Mouse (Mus musculus) olfactory bulb, adult 2 months (tissue): ENCODE results near the gene Umps. TPM values are rescaled to one million over a fixed set of nuclear protein-coding genes. Genes with fewer than 3 reads are reported as not detected.

Source experiments
- H3K27ac ChIP-seq: fragments of 200-500 bp; 2 replicates; pipeline ENCODE4 v1.5.1; 2012; ENCODE audit warnings: low read depth, low read length; ENCODE audit not compliant: insufficient read depth
- H3K4me1 ChIP-seq: fragments of 200-500 bp; 2 replicates; pipeline ENCODE4 v1.6.1; 2012; ENCODE audit warnings: low read length; ENCODE audit not compliant: control insufficient read depth, insufficient read depth
- H3K4me3 ChIP-seq: fragments of 200-500 bp; 2 replicates; pipeline ENCODE4 v1.5.1; 2012; ENCODE audit warnings: mild to moderate bottlenecking, low read depth, low read length, moderate library complexity; ENCODE audit not compliant: insufficient read depth
- CTCF ChIP-seq: fragments of 200-500 bp; IDR thresholded peaks from 2 replicates; pipeline ENCODE4 v1.5.1; 2012; ENCODE audit warnings: low read depth, mild to moderate bottlenecking, low read length, moderate library complexity; ENCODE audit not compliant: insufficient read depth
- POLR2A ChIP-seq: fragments of 200-500 bp; IDR thresholded peaks from 2 replicates; pipeline ENCODE4 v1.6.1; 2012; ENCODE audit warnings: mild to moderate bottlenecking, low read depth, low read length, moderate library complexity; ENCODE audit not compliant: insufficient read depth
- WGBS: fragments of 180-500 bp; shearing (Covaris S2); methylation state at CpG from one replicate; pipeline ENCODE4 v1.1.7; 2018; 5-methylcytosine and 5-hydroxymethylcytosine counted together
- polyA plus RNA-seq: library from polyadenylated mRNA; stranded (reverse); fragments of >200 nt; gene quantifications from 2 replicates; pipeline ENCODE4 v1.2.4, GENCODE M21; 2012; ENCODE audit warnings: low replicate concordance; ENCODE audit not compliant: missing spikeins, insufficient read depth, insufficient read length

The Umps gene
- polyA plus RNA-seq = not detected in 2 replicates

GRCm38 (mm10) chr16:33966538-33967282 lies at the start of gene Umps:
TSS of gene Umps (minus strand) at chr16:33967038.
- H3K4me3 ChIP-seq = peak within 1 kb of the TSS; percentile 99
- peaks cover 2% of the 10 kb centered on the region; the same call in 1 of the 2 replicates for H3K4me1 ChIP-seq
- TF ChIP-seq CTCF (no peak), POLR2A (peak; percentile 63)
- under 1% methylated on average over 44 of the region's 44 CpGs for WGBS
- H3K27ac ChIP-seq = peak within 1 kb of the TSS; percentile 54; the same call in 1 of the 2 replicates

GRCm38 (mm10) chr16:34011991-34012845 lies 45.4 kb upstream of the Umps start:
- WGBS = 73% methylated on average over 20 of the region's 20 CpGs
- H3K4me1 ChIP-seq = peaks cover 11% of the 10 kb centered on the region
- H3K27ac ChIP-seq = no peak overlapping the region
- no peak overlapping the region for H3K4me3 ChIP-seq
- TF ChIP-seq CTCF = no peak
- no peak for TF ChIP-seq POLR2A

DNA sequence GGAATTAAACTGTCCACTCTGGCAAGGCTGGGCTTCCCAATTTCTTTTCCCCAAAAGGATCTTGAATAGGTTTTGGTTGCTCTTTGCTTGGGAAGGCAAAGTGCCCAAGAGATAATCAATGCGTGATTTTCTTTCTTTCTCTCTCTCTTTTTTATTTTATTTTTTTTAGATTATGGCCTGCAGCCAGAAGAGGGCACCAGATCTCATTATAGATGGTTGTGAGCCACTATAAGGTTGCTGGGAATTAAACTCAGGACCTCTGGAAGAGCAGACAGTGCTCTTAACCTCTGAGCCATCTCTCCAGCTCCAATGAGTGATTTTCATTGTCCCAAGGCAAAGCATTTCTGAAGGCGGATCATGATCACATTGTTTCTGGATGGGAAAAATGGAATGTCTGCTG lies 42.7 kb upstream of the Umps start:
- Histone ChIP-seq H3K4me1 (peaks cover 14% of the 10 kb centered on the region), H3K27ac (no peak overlapping the region), H3K4me3 (no peak overlapping the region)
- TF ChIP-seq POLR2A (no peak), CTCF (no peak)
- 96% methylated on average over 2 of the region's 2 CpGs for WGBS

DNA sequence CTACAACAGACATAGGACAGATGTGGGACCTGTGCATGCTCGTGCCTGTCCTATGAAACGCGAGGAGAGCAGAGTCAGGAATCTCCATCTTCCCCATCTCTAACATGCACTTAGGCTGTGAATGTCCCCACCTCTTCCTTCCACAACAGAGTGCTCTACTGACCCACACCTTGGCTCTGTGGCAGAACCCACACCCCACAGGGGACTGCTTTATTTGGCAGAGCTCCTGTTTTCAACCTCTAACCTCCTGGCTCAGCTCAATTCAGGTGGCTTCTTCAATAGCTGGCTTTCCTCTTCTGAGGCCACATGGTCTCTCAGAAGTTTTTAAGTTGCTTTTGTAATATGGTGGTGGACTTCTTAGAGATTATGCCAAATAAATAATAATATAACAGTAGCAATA lies 39.1 kb upstream of the Umps start:
- Histone ChIP-seq H3K4me1 (peaks cover 14% of the 10 kb centered on the region), H3K27ac (no peak overlapping the region), H3K4me3 (no peak overlapping the region)
- WGBS = 99% methylated on average over 3 of the region's 3 CpGs
- no peak for TF ChIP-seq CTCF
- no peak for TF ChIP-seq POLR2A

- TF ChIP-seq POLR2A (no peak), CTCF (no peak)
- 22% methylated on average over 4 of the region's 4 CpGs for WGBS
- peaks cover 14% of the 10 kb centered on the region for H3K4me1 ChIP-seq
- peak overlapping the region; percentile 31; the same call in 1 of the 2 replicates for H3K27ac ChIP-seq
- H3K4me3 ChIP-seq = no peak overlapping the region
Observed at GRCm38 (mm10) chr16:34004128-34004578, 37.3 kb upstream of the Umps start.

DNA sequence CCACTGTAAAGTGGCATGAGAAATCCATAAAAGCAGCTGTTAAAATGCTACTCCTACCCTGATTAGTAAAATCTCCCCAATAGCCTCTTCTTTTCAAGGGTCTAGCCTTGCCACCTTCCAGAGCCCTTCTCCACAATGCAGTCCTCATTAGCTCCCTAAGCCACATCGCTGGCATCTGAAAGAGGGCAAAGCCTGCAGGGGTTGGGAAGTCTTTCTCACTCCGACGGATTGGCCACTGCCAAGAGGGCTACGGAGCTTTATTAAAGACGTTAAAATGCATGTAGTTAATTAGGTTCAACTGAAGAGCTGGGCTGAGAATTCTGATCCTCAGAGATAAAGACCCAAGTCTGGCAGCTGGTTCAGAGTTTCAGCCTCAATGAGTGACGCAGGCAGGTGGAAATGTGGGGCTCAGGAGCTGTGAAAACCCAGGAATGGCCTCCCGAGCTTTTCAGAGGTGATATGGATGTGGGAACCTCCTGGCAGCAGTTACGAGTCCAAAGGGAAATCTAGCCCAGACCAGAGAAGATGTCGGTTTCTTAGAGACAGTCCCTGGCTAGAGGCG lies 36.8 kb upstream of the Umps start:
- Histone ChIP-seq H3K4me1 (peaks cover 14% of the 10 kb centered on the region), H3K4me3 (no peak overlapping the region), H3K27ac (peak overlapping the region; percentile 31; the same call in 1 of the 2 replicates)
- no peak for TF ChIP-seq POLR2A
- no peak for TF ChIP-seq CTCF
- 37% methylated on average over 10 of the region's 10 CpGs for WGBS

- peaks cover 14% of the 10 kb centered on the region for H3K4me1 ChIP-seq
- no peak overlapping the region for H3K27ac ChIP-seq
- 50% methylated on average over 8 of the region's 8 CpGs for WGBS
- no peak overlapping the region for H3K4me3 ChIP-seq
- TF ChIP-seq CTCF = no peak
- no peak for TF ChIP-seq POLR2A
Observed at GRCm38 (mm10) chr16:34000715-34001114, 33.9 kb upstream of the Umps start.

GRCm38 (mm10) chr16:33999388-33999787 lies 32.5 kb upstream of the Umps start:
- 28% methylated on average over 3 of the region's 3 CpGs for WGBS
- no peak for TF ChIP-seq CTCF
- TF ChIP-seq POLR2A = no peak
- H3K4me1 ChIP-seq = peaks cover 10% of the 10 kb centered on the region
- no peak overlapping the region for H3K4me3 ChIP-seq
- H3K27ac ChIP-seq = no peak overlapping the region
